Mouse (Mus musculus) right cerebral cortex, postnatal 25 days (tissue): ENCODE measurements at regions not wholly inside any gene's neighbourhood (a gene's known extent, or its start where the extent isn't known, plus 50 kb on each side); places are given as distances from the start of the nearest gene placed in this dataset.

ENCODE experiments used
- DNase-seq: peaks from one replicate; pipeline ENCODE4 v3.0.0; 2022

GRCm38 (mm10) chr3:38820787-38821186, 66.0 kb upstream of the Fat4 start:
- no peak for DNase-seq

- peak; percentile 23 for DNase-seq
Measured at GRCm38 (mm10) chr3:38820315-38820714, 66.4 kb upstream of the Fat4 start.

- DNase-seq: no peak
Measured at GRCm38 (mm10) chr3:38817651-38818050, 69.1 kb upstream of the Fat4 start.

DNA sequence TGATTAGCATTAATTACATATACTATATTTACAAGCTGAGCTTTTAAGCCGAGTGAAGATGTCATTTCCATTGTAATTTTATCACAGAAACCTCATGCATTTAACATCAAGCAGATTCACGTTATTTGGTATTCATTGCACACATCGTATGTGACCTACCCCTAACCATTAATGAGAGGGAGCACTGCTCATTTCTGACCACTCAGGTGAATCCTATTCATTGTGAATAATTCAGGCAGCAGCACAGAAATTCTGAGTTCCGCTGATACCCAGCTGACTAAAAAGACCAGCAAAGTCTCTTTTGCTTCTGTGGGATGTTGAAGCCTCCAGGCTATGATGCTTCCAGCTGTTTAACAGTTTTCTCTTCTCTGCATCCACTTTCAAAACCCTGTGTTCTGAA, 74.3 kb upstream of the Fat4 start:
- no peak for DNase-seq

- DNase-seq: no peak
Measured at GRCm38 (mm10) chr3:38811635-38812034, 75.1 kb upstream of the Fat4 start.

- no peak for DNase-seq
Measured at GRCm38 (mm10) chr3:38806469-38807055, 80.2 kb upstream of the Fat4 start.

DNA sequence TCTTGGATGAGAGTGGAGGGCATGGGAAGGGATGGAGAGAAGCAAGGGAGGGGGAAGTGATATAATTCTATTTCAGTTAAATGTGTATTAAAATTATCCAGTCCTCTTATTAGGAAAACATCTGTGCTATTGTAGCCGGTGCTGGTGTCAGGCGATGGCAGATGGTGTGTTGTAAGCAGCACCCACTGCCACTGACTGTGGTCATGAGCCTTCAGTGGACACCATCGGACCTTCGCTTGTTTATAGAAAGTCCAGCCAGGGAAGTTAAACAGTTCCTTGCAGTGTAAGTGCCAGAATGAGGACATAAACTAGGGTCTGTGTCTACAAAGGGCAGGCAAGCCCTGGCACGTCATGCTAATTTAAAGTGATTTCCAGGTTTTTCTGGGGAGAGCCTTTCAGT, 80.7 kb upstream of the Fat4 start:
- DNase-seq: no peak

DNA sequence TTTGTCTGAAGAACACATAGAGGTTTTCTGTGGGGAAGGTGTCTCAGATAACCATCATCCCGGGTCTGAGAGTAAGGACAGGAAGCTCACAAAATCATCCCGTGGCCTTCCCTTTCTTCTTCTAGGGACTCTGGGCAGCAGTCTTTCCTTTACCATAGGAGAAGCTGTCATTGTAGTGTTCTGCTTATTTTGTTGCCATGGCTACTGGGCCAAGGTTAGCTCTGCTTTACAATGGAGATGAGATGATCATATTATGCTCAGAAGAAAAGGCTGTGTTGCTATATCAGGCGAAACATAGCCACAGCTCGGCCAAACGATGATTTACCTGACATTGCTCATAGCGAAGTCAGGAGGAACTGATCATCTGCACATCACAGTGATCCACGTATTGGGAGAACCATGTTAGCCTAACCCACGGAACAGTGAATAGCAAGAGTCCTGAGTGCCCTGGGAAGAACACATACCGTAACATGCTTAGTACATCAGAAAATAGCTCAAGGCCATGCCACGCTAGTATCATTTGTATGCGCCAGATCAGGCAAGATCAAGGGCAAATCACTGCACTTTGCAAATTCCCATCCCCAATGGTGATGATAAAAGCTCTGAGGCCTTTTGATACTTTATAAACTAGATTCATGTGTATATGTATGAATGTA, 91.0 kb upstream of the Fat4 start:
- peak; percentile 8 for DNase-seq

GRCm38 (mm10) chr3:38793221-38793620, 93.5 kb upstream of the Fat4 start:
- DNase-seq: no peak

GRCm38 (mm10) chr3:38788751-38789150, 98.0 kb upstream of the Fat4 start:
- no peak for DNase-seq

DNA sequence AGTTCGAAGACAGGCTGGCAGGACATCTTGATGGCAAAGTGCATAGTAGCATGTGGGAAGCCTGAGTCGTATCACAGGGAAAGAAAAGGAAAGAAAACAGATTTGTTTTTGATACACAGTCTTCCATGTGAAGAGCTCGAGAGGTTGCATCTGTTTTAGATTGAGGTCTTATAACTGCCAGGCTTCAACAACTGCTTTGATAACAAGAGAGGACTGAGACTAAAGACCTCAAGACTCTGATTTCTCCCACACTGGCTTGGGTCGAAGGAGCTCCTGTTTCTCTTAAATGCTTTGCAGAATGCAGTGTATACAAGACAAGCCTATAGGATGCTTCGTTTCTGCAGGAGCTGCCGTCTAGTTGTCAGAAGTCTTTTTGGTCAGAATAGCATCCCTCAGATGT, 103.0 kb upstream of the Fat4 start:
- no peak for DNase-seq

DNA sequence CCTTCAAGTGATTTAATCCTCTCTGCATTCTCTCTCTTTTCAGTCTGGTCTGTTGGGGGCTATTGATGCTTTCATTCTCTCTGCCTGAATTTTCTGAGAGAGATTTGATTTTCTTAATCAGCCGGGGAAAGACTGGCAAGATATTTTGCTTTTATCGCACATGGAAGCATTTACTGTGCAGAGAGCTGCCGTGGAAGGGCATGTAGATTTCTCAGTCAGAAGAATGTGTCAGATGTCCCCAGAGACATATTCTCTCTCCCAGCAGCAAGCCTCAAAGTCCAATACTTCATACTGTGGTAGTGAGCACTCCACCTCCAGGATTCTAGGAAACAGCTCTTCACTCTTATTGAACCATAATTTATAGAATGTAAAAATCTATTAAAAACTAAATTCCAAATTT, 103.7 kb upstream of the Fat4 start:
- DNase-seq: no peak

DNA sequence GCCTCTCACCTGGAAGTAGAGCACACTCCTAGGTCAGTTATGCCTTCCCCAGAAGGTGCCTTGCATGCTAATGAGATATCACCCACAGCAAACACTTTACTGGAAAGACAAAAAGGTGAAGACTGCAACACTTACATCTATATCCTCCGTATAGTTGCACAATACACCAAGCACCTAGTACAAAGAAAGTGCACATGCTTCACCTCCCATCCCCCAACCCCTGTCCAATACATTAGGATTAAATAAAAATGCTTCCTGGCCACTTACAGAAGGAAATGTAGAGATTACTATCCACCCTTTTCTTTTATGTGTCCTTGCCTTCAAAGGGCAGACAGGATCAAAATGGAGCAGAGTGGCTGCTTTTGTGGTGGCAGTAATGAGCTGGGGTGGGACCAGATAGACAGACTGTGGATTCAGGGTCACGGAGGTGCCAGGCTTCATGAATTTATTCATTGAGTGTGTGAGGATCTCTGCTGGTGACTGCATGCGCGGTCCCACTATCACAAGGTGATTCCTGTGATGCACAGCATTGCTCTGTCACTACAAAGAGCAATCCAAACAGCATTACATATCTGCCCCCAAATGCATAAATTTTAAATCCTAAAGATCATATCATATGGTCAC, 109.9 kb upstream of the Fat4 start:
- no peak for DNase-seq

DNA sequence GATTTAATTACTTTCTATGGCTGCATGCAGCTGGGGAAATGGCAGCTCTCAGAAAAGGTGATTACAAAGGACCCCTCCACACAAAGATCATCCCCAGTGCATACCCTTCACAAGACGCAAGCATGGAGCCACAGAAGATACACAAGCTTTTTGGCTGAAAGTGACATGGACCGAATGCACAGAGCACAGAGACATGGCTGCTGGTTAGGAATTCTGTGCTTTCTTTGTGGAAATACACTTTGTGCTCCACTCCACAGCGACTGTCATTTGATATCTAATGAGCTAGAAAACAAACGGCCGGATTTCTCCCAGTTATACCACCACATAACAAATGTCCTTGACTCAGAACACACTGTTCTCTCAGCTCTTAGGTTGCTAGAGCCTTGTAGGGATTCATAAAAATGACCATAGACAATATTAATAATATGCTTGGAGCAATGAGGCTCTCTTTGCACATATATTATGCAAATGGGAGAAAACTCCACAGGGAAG, 132.1 kb upstream of the Fat4 start:
- DNase-seq: no peak

- DNase-seq: no peak
Measured at GRCm38 (mm10) chr3:38753446-38754205, 133.1 kb upstream of the Fat4 start.

DNA sequence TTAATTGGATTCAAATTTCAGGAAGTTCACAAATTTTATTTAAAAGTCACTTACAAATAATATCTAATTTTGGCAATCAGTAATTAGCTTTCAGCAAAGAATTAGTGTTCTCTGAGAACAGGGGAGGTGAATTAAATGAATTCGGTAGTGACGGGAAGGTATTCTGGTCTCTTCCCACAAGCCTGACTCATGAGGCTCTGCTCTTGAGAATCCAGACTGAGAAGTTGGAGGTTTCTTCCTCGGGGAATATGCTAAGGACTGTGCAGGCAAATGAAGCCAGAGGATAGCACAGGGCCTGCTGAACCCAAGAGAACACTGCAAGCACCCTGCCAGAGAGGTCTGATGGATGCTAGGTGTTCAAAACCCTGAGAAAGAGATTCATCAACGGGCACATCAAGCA, 144.6 kb upstream of the Fat4 start:
- no peak for DNase-seq

DNA sequence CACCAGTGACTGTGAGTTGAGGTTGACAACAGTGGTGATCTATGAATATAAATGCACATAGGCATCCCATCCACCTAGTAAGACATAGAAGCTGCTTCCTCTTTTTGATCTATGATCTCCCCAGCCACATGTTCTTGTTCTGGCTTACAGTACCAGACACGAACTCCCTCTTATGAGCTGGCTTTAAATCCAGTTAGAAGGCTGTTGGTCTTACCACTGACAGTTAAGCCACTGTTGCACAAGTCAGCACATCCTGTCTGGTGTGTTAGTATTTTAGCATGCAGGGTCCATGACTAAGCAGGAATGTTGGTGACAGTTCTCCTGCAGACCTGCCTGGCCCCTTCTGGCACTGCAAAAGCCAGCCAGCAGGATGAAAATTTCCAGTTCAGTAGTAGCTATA, 164.1 kb upstream of the Fat4 start:
- DNase-seq: no peak

- DNase-seq: no peak
Measured at GRCm38 (mm10) chr3:38712078-38712873, 174.5 kb upstream of the Fat4 start.

- DNase-seq: no peak
Measured at GRCm38 (mm10) chr3:38711229-38711628, 175.5 kb upstream of the Fat4 start.

GRCm38 (mm10) chr3:38707891-38708290, 178.8 kb upstream of the Fat4 start:
- DNase-seq: peak; percentile 16

- no peak for DNase-seq
Measured at GRCm38 (mm10) chr3:38699206-38699605, 187.5 kb upstream of the Fat4 start.

GRCm38 (mm10) chr3:38697871-38698270, 188.9 kb upstream of the Fat4 start:
- DNase-seq: no peak

DNA sequence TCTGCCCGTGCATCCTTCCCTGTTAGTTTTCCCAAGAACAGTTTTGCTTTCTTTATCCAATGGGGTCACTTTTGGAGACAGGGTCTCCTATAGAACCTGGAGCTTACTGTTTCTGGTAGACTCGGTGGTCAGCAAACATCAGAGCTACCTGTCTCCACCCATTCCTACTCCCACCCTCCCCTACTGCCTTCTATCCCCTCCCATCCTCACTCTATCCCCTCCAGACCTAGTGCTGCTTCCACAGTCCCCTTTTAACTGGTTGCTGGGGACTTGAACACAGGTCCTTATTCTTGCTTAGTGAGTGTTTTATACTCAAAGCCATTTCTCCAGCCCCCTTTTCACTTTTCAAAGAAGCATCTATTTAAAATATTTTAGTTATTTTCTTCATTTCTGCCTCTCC, 189.4 kb upstream of the Fat4 start:
- no peak for DNase-seq
